Mouse (Mus musculus) megakaryocyte-erythroid progenitor cell, adult 5 weeks (primary cell): ENCODE data around the gene 6330403K07Rik. TPM values are rescaled to one million over a fixed set of nuclear protein-coding genes. Genes with fewer than 3 reads are reported as not detected.

ENCODE experiments used
- polyA plus RNA-seq: library from polyadenylated mRNA; stranded (reverse); fragments of >175 nt; gene quantifications from 2 replicates; pipeline ENCODE4 v1.2.3, GENCODE M21; 2012

The 6330403K07Rik gene
- polyA plus RNA-seq: 0.11 TPM in 1 of 2 replicates, not detected in the other

DNA sequence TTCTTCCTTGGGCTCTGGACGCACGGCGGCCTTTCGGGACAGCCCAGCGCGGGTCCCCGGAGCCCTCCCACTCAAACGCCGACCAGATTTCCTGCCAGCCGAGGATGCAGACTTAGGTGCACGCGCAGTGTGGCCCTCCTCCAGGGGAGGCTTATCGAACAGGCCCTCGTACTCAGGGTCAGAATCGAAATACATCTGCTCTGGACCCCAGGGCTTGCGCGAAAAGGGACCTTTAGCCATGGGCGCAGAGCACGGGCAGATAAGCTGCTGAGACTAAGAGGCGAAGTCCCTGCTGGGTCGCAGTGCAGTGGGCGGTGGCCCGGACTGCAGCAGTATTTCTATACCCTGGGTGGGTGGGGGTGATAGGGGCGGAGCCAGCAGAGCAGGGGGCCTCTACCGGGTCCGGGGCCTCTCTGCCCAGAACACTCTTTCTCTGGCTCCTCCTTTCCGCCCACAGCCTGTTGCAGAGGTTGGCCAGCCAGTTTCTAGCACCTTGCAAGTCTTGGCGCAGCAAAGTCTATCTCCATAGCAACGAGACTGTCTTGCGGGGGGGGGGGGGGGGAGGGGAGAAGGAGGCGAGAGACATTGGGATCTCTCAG, at the start of gene 6330403K07Rik:
Gene 6330403K07Rik (minus strand): TSS at position 351 of the 599 bp plus-strand sequence.

GRCm38 (mm10) chr11:71019201-71020068, 13.9 kb downstream of the 6330403K07Rik start, which contains the start of the genes Mis12 and Derl2:
Mis12 (plus strand) TSS chr11:71019611.
Derl2 (minus strand) TSS chr11:71019841.

GRCm38 (mm10) chr11:71004316-71004773, 29.0 kb downstream of the 6330403K07Rik start, which contains the start of gene Dhx33:
Dhx33 (minus strand) TSS chr11:71004437.

GRCm38 (mm10) chr11:70982557-70983228, 50.6 kb downstream of the 6330403K07Rik start, which contains the start of gene C1qbp:
C1qbp (minus strand) TSS chr11:70983026.

Other genes starting within 250 kb of the 6330403K07Rik start
- not detected in 2 replicates for gene Scimp, start 220.9 kb downstream of the 6330403K07Rik start, polyA plus RNA-seq
- 14.1 and 14.7 TPM in 2 replicates for gene Rabep1, start 188.7 kb downstream of the 6330403K07Rik start, polyA plus RNA-seq
- gene Nup88, start 63.5 kb downstream of the 6330403K07Rik start, polyA plus RNA-seq: 48.8 and 50.1 TPM in 2 replicates
- gene Rpain, start 63.3 kb downstream of the 6330403K07Rik start, polyA plus RNA-seq: 10.0 and 15.1 TPM in 2 replicates
- 585 and 621 TPM in 2 replicates for gene C1qbp, start 50.5 kb downstream of the 6330403K07Rik start, polyA plus RNA-seq
- 12.1 and 15.0 TPM in 2 replicates for gene Dhx33, start 29.1 kb downstream of the 6330403K07Rik start, polyA plus RNA-seq
- 1.7 and 2.4 TPM in 2 replicates for gene Mis12, start 13.9 kb downstream of the 6330403K07Rik start, polyA plus RNA-seq
- 16.6 and 25.7 TPM in 2 replicates for gene Derl2, start 13.7 kb downstream of the 6330403K07Rik start, polyA plus RNA-seq
- gene Nlrp1a, start 111.2 kb upstream of the 6330403K07Rik start, polyA plus RNA-seq: 0.14 and 0.30 TPM in 2 replicates
- gene Nlrp1b, start 197.2 kb upstream of the 6330403K07Rik start, polyA plus RNA-seq: not detected in 2 replicates